Mouse (Mus musculus) intestine, embryonic 14.5 days (tissue): ENCODE results near the gene Crhr1. TPM values are rescaled to one million over a fixed set of nuclear protein-coding genes. Genes with fewer than 3 reads are reported as not detected.

Experiments used
- ATAC-seq: fragments of 200-750 bp; cut with Nextera tagmentation; replicated peaks from 2 replicates; pipeline ENCODE4 v1.8.0; 2017; ENCODE audit warnings: low read depth, moderate number of reproducible peaks, moderate TSS enrichment, moderate library complexity; ENCODE audit not compliant: low FRiP score, low TSS enrichment
- DNase-seq: peaks from one replicate; pipeline ENCODE4 v3.0.0-alpha.2; 2018; ENCODE audit warnings: low spot score
- H3K27ac ChIP-seq: fragments of 300-500 bp; sonication (generic); 2 replicates; pipeline ENCODE4 v1.5.1; 2014; ENCODE audit warnings: low read depth, mild to moderate bottlenecking, control low read depth
- H3K27me3 ChIP-seq: fragments of 300-500 bp; sonication (generic); replicated peaks from 2 replicates; pipeline ENCODE4 v1.6.1; 2014; ENCODE audit warnings: low read length, control low read depth; ENCODE audit not compliant: control insufficient read depth, insufficient read depth
- H3K36me3 ChIP-seq: fragments of 300-500 bp; sonication (generic); 2 replicates; pipeline ENCODE4 v1.6.1; 2014; ENCODE audit warnings: low read length, control low read depth; ENCODE audit not compliant: control insufficient read depth, insufficient read depth
- H3K4me1 ChIP-seq: fragments of 300-500 bp; sonication (generic); replicated peaks from 2 replicates; pipeline ENCODE4 v1.6.1; 2014; ENCODE audit warnings: low read length, control low read depth, mixed read lengths; ENCODE audit not compliant: control insufficient read depth, insufficient read depth
- H3K4me2 ChIP-seq: fragments of 300-500 bp; sonication (generic); 2 replicates; pipeline ENCODE4 v1.6.1; 2014; ENCODE audit warnings: low read length
- H3K4me3 ChIP-seq: fragments of 300-500 bp; sonication (generic); 2 replicates; pipeline ENCODE4 v1.5.1; 2014; ENCODE audit warnings: low read depth, low read length, control low read depth, mixed read lengths
- H3K9ac ChIP-seq: fragments of 300-500 bp; sonication (generic); 2 replicates; pipeline ENCODE4 v1.6.1; 2014; ENCODE audit warnings: mild to moderate bottlenecking, low read length
- H3K9me3 ChIP-seq: fragments of 300-500 bp; sonication (generic); 2 replicates; pipeline ENCODE4 v1.6.1; 2016; ENCODE audit warnings: low read length, control low read depth; ENCODE audit not compliant: control insufficient read depth
- WGBS: fragments of 180-500 bp; shearing (Covaris S2); extraction: QIAGEN DNeasy Blood & Tissue Kit; methylation state at CpG from one replicate; pipeline ENCODE4 v1.1.7; 2014; 5-methylcytosine and 5-hydroxymethylcytosine counted together
- polyA plus RNA-seq: library from polyadenylated mRNA; unstranded; fragments of >200 nt; fragmentation: Nextera tagmentation; extraction: Ambion mirVana; gene quantifications from 2 replicates; pipeline ENCODE4 v1.2.1, GENCODE M21; 2014

Crhr1 gene
- 0.12 and 0.26 TPM in 2 replicates for polyA plus RNA-seq

DNA sequence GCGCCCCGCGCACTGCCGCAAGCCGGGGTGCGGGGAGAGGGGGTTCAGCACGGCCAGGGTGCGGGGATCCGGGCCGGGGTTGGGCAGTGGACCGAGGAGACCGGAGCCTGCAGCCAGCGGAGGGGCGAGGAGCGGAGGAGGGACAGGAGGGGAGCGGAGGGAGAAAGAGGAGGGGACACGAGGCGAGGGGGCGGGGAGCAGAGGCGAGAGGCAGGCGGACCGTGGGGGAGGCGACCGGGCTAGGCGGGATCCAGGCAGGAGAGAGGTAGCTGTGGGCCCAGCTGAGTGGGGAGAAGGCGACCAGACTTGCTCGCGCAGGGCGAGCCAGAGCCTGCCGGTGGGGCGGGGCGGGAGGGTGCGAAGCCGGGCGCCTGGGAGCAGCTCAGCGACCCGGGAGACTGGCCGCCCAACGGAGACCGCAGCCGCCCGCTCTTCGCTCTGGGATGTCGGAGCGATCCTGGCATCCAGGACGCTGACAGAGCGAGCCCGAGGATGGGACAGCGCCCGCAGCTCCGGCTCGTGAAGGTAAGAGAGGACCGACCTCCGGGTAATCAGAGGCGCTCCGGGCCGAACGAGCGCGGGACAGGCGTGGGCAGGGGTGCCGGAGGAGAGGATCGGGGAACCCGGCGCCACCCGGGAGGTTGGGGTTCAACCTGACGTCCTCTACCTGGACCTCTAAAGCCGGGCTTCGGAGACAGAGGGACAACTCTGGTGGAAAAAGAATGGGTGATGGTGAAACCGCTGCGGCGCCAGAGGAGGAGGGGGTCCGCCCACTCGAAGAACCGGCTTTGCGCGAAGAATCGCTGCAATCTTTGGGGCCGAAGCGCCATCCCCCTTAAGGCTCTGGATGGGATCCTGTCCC lies at the start of gene Crhr1:
Crhr1 (plus strand) TSS at position 276 of the 862 bp plus-strand sequence.
- DNase-seq (peak; percentile 64), ATAC-seq (peak; percentile 50; the same call in 1 of the 2 replicates)
- under 1% methylated on average over 71 of the region's 80 CpGs for WGBS

DNA sequence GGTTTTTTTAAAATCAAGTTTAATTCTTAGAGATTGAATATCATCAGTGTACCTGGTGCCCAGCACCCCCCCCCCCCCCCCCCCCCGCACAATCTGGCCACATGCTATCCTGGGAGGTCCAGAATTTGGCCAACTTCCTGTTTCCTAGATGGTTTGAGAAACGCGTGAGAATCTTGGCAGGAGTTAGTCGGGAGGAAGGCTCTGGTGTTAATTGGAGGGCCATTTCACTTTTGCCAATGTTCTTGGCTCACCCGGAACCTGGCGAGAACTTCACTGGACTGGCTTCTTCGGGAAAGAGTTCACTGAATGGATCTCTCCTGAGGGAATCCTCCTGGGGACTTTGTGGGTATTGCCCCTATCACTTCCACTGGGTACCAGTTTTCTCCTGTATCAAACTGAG lies 49.4 kb upstream of the Crhr1 start:
- no peaks in the 10 kb centered on the region for H3K9me3 ChIP-seq
- DNase-seq (no peak), ATAC-seq (no peak)
- H3K27me3 ChIP-seq, result no peaks in the 10 kb centered on the region
- H3K4me2 ChIP-seq, result no peak overlapping the region
- H3K9ac ChIP-seq, result no peak overlapping the region
- H3K27ac ChIP-seq, result no peak overlapping the region
- no peaks in the 10 kb centered on the region for H3K4me1 ChIP-seq
- WGBS, result 91% methylated on average over 6 of the region's 7 CpGs
- no peak overlapping the region for H3K4me3 ChIP-seq
- H3K36me3 ChIP-seq, result no peaks in the 10 kb centered on the region

More for the DNA sequence above, at the start of gene Crhr1:
- Histone ChIP-seq H3K9ac (no peak within 1 kb of the TSS), H3K9me3 (no peaks in the 10 kb centered on the region), H3K4me2 (peak within 1 kb of the TSS; percentile 84), H3K4me3 (peak within 1 kb of the TSS; percentile 47), H3K27ac (no peak within 1 kb of the TSS), H3K27me3 (peaks cover 73% of the 10 kb centered on the region), H3K36me3 (no peaks in the 10 kb centered on the region), H3K4me1 (peaks cover 14% of the 10 kb centered on the region)

DNA sequence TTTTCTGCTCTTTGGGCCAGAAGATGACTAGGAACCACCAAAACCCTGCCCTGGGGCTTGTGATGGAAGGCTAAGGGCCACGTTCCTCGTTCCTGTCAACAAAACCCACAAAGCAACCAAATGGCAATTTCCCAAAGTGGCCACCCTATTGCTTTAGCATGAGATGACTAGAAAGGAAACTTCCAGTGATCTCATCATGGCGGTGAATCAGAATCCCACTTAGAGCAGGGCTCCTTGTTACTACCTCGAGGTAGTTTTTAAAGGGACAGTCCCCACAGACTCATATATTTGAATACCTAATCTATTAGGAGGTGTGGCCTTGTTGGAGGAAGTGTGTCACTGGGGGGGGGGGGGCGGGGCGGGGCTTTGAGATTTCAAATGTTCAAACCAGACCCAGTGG lies 48.9 kb upstream of the Crhr1 start:
- 81% methylated on average over 6 of the region's 6 CpGs for WGBS

GRCm38 (mm10) chr11:104088519-104088918 lies 44.1 kb upstream of the Crhr1 start:
- Histone ChIP-seq H3K9ac (no peak overlapping the region), H3K27ac (no peak overlapping the region), H3K4me3 (no peak overlapping the region), H3K27me3 (no peaks in the 10 kb centered on the region), H3K4me1 (no peaks in the 10 kb centered on the region), H3K9me3 (no peaks in the 10 kb centered on the region), H3K36me3 (no peaks in the 10 kb centered on the region), H3K4me2 (no peak overlapping the region)
- no peak for DNase-seq
- no peak for ATAC-seq
- 69% methylated on average over 10 of the region's 10 CpGs for whole genome bisulfite sequencing

More for the DNA sequence above, 48.9 kb upstream of the Crhr1 start:
- H3K9ac ChIP-seq, result no peak overlapping the region
- no peak overlapping the region for H3K4me3 ChIP-seq
- H3K27me3 ChIP-seq, result no peaks in the 10 kb centered on the region
- no peak overlapping the region for H3K4me2 ChIP-seq
- H3K27ac ChIP-seq, result no peak overlapping the region
- ATAC-seq, result no peak
- H3K4me1 ChIP-seq, result no peaks in the 10 kb centered on the region
- H3K36me3 ChIP-seq, result no peaks in the 10 kb centered on the region
- H3K9me3 ChIP-seq, result no peaks in the 10 kb centered on the region
- DNase-seq, result no peak

GRCm38 (mm10) chr11:104090769-104091168 lies 41.9 kb upstream of the Crhr1 start:
- no peak overlapping the region for H3K4me3 ChIP-seq
- H3K4me2 ChIP-seq, result no peak overlapping the region
- DNase-seq (no peak), ATAC-seq (no peak)
- no peaks in the 10 kb centered on the region for H3K27me3 ChIP-seq
- no peaks in the 10 kb centered on the region for H3K36me3 ChIP-seq
- no peaks in the 10 kb centered on the region for H3K9me3 ChIP-seq
- no peaks in the 10 kb centered on the region for H3K4me1 ChIP-seq
- H3K27ac ChIP-seq, result no peak overlapping the region
- H3K9ac ChIP-seq, result no peak overlapping the region

DNA sequence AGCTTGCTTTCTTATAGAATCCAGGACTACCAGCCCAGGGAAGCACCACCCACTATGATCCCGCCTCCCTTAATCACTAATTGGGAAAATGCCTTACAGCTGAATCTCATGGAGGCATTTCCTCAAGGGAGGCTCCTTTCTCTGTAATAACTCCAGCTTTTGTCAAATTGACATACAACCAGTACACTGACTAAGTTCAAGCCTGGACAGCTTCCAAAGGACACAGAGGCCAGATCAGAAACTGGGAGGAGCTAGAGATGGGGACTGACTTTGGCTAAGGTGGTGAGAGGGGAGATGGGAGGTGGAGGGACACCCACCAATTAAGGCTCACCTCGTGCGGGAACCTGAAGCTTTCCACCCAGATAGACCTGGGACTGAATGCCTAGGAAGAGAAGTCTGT lies 37.5 kb upstream of the Crhr1 start:
- Histone ChIP-seq H3K27me3 (no peaks in the 10 kb centered on the region), H3K4me2 (no peak overlapping the region), H3K4me3 (no peak overlapping the region), H3K36me3 (no peaks in the 10 kb centered on the region), H3K9me3 (no peaks in the 10 kb centered on the region), H3K9ac (no peak overlapping the region), H3K27ac (no peak overlapping the region), H3K4me1 (no peaks in the 10 kb centered on the region)
- no peak for ATAC-seq
- DNase-seq, result no peak
- WGBS, result 70% methylated on average over 3 of the region's 3 CpGs

- Histone ChIP-seq H3K27me3 (0 out of 2 replicates have a peak, but pooled peaks cover 3% of the 10 kb centered on the region), H3K4me2 (no peak overlapping the region), H3K9me3 (no peaks in the 10 kb centered on the region), H3K9ac (no peak overlapping the region), H3K27ac (no peak overlapping the region), H3K4me1 (no peaks in the 10 kb centered on the region), H3K36me3 (no peaks in the 10 kb centered on the region), H3K4me3 (no peak overlapping the region)
- WGBS, result 89% methylated on average over 7 of the region's 7 CpGs
- ATAC-seq, result no peak
- DNase-seq, result no peak
Measured at GRCm38 (mm10) chr11:104096536-104096935, 36.1 kb upstream of the Crhr1 start.

- Histone ChIP-seq H3K4me3 (no peak overlapping the region), H3K27ac (no peak overlapping the region)
- DNase-seq, result no peak
Measured at GRCm38 (mm10) chr11:104099542-104099941, 33.1 kb upstream of the Crhr1 start.

DNA sequence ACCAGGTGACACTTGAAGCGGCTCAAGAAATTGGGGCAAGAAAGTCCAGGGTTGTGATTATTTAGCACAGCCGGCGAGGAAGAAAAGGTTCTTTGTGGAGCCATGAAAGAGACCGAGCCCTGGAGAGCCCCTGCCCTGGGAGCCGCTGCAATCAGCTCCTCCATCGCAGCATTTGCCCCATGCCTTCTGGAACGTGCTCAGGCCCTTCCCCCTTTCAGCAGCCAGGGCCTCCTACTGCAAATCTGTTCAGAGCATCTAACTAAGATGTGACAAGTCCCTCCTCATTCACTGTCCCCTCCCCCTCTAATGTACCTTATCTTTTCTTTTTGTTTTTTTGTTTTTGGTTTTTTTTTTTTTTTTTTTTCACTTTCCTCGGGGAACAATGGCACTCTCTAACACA lies 30.0 kb upstream of the Crhr1 start:
- no peaks in the 10 kb centered on the region for H3K36me3 ChIP-seq
- H3K4me1 ChIP-seq, result no peaks in the 10 kb centered on the region
- 36% methylated on average over 8 of the region's 8 CpGs for WGBS
- H3K27ac ChIP-seq, result no peak overlapping the region
- H3K9ac ChIP-seq, result no peak overlapping the region
- ATAC-seq (no peak), DNase-seq (no peak)
- no peaks in the 10 kb centered on the region for H3K9me3 ChIP-seq
- no peak overlapping the region for H3K4me3 ChIP-seq
- no peak overlapping the region for H3K4me2 ChIP-seq
- H3K27me3 ChIP-seq, result 0 out of 2 replicates have a peak, but pooled peaks cover 3% of the 10 kb centered on the region

More at GRCm38 (mm10) chr11:104099542-104099941, 33.1 kb upstream of the Crhr1 start:
- H3K9me3 ChIP-seq, result no peaks in the 10 kb centered on the region
- 0 out of 2 replicates have a peak, but pooled peaks cover 3% of the 10 kb centered on the region for H3K27me3 ChIP-seq
- no peak overlapping the region for H3K9ac ChIP-seq
- WGBS, result 24% methylated on average over 7 of the region's 7 CpGs
- H3K4me2 ChIP-seq, result no peak overlapping the region
- ATAC-seq, result no peak
- no peaks in the 10 kb centered on the region for H3K36me3 ChIP-seq
- no peaks in the 10 kb centered on the region for H3K4me1 ChIP-seq
